18 mouse cellular contexts compared by ENCODE assay signal in genomic region chr1:183161057-183161456, GRCm38 (mm10).
"Had no signal": no experiment of that assay in that cellular context is flagged by ENCODE, and none has a peak within 500 bp of the region (broad histone marks: within the 10 kb centered on the region; RNA-seq: fewer than 3 reads in every experiment).

No protein-coding gene starts in this region.

- H3K9ac ChIP-seq: liver, embryonic 13.5 days; midbrain, embryonic 13.5 days had no signal

- ATAC-seq: midbrain, embryonic 13.5 days; midbrain, embryonic 16.5 days had no signal

- H3K27ac ChIP-seq: liver, embryonic 13.5 days; midbrain, embryonic 13.5 days; stomach, postnatal 0 days had no signal

- H3K4me2 ChIP-seq: liver, embryonic 13.5 days; midbrain, embryonic 13.5 days had no signal

- H3K27me3 ChIP-seq: liver, embryonic 13.5 days; midbrain, embryonic 13.5 days had no signal

- H3K9me3 ChIP-seq: liver, embryonic 13.5 days had no signal

- H3K4me3 ChIP-seq: liver, embryonic 13.5 days; midbrain, embryonic 13.5 days; myocyte had no signal

- H3K4me1 ChIP-seq: liver, embryonic 13.5 days; midbrain, embryonic 13.5 days had no signal

- DNase-seq: kidney, adult 9 months; kidney, postnatal 14 days; kidney, postnatal 4 days; left cerebral cortex, postnatal 4 days; liver, embryonic 13.5 days; lung, adult 2 months; lung, postnatal 14 days; lung, postnatal 4 days; right cerebral cortex, adult 18-20 months; right cerebral cortex, postnatal 14 days; right cerebral cortex, postnatal 4 days; thymus, adult 2 months; thymus, postnatal 14 days; thymus, postnatal 4 days had no signal
